Mouse (Mus musculus): ENCODE measurements around the gene Ndufs7.
"Not testable (repeated sequence)": the region's sequence is repeated elsewhere in the genome, so short reads cannot be mapped to it uniquely, and the experiment has no call there.

The Ndufs7 gene

GRCm38 (mm10) chr10:80242088-80242487 is 6.8 kb upstream of the Ndufs7 start:
- no peak for DNase-seq (ENCODE audit: low spot score in 2 of 2)

- no peak for DNase-seq (ENCODE audit: low spot score in 2 of 2)
These were observed 6.3 kb upstream of the Ndufs7 start for GRCm38 (mm10) chr10:80242607-80243006.

GRCm38 (mm10) chr10:80244791-80245399 is 4.0 kb upstream of the Ndufs7 start:
- DNase-seq (ENCODE audit: low spot score in 2 of 2), result no peak

GRCm38 (mm10) chr10:80245600-80245999 is 3.3 kb upstream of the Ndufs7 start:
- peak; percentile 71 to 76 for DNase-seq (ENCODE audit: low spot score in 2 of 2)

GRCm38 (mm10) chr10:80247849-80248248 is 1.1 kb upstream of the Ndufs7 start:
- DNase-seq (ENCODE audit: low spot score in 2 of 2), result no peak

- not testable (repeated sequence) for DNase-seq (ENCODE audit: low spot score in 2 of 2)
These were observed 484 bp upstream of the Ndufs7 start for GRCm38 (mm10) chr10:80248437-80248836.

GRCm38 (mm10) chr10:80250059-80250458 is 1.1 kb downstream of the Ndufs7 start:
- DNase-seq (ENCODE audit: low spot score in 2 of 2), result no peak

- no peak for DNase-seq (ENCODE audit: low spot score in 2 of 2)
These were observed 1.7 kb downstream of the Ndufs7 start for GRCm38 (mm10) chr10:80250573-80250972.

GRCm38 (mm10) chr10:80252011-80252410 is 3.1 kb downstream of the Ndufs7 start:
- DNase-seq (ENCODE audit: low spot score in 2 of 2), result no peak

GRCm38 (mm10) chr10:80252493-80253274 is 3.8 kb downstream of the Ndufs7 start:
- no peak for DNase-seq (ENCODE audit: low spot score in 2 of 2)

GRCm38 (mm10) chr10:80253551-80253950 is 4.6 kb downstream of the Ndufs7 start:
- no peak for DNase-seq (ENCODE audit: low spot score in 2 of 2)

- DNase-seq (ENCODE audit: low spot score in 2 of 2), result no peak
These were observed 5.7 kb downstream of the Ndufs7 start for GRCm38 (mm10) chr10:80254331-80255297.

- no peak for DNase-seq (ENCODE audit: low spot score in 2 of 2)
These were observed 7.1 kb downstream of the Ndufs7 start for GRCm38 (mm10) chr10:80255881-80256535.

- DNase-seq (ENCODE audit: low spot score in 2 of 2), result no peak
These were observed 9.0 kb downstream of the Ndufs7 start for GRCm38 (mm10) chr10:80257936-80258335.

- no peak for DNase-seq (ENCODE audit: low spot score in 2 of 2)
These were observed 10.0 kb downstream of the Ndufs7 start for GRCm38 (mm10) chr10:80258752-80259462.

GRCm38 (mm10) chr10:80259463-80259805 is 10.5 kb downstream of the Ndufs7 start:
- DNase-seq (ENCODE audit: low spot score in 2 of 2), result no peak

- DNase-seq (ENCODE audit: low spot score in 2 of 2), result peak; percentile 58 to 64
These were observed 11.1 kb downstream of the Ndufs7 start for GRCm38 (mm10) chr10:80259861-80260641.

- DNase-seq (ENCODE audit: low spot score in 2 of 2), result peak; percentile 86 to 90
These were observed 12.0 kb downstream of the Ndufs7 start, which contains the start of the genes Gamt and Dazap1 for GRCm38 (mm10) chr10:80260642-80261584. TSS of gene Gamt (minus strand) at chr10:80261012. TSS of gene Dazap1 (plus strand) at chr10:80261486.

- peak; percentile 81 to 85 for DNase-seq (ENCODE audit: low spot score in 2 of 2)
These were observed 12.7 kb downstream of the Ndufs7 start for GRCm38 (mm10) chr10:80261585-80261968.

Measured in frontal cortex, postnatal 14 days (tissue).